Mouse (Mus musculus): ENCODE results near the gene Zfp12.
"Not testable (repeated sequence)": the region's sequence is repeated elsewhere in the genome, so short reads cannot be mapped to it uniquely, and the experiment has no call there.

The Zfp12 gene

DNA sequence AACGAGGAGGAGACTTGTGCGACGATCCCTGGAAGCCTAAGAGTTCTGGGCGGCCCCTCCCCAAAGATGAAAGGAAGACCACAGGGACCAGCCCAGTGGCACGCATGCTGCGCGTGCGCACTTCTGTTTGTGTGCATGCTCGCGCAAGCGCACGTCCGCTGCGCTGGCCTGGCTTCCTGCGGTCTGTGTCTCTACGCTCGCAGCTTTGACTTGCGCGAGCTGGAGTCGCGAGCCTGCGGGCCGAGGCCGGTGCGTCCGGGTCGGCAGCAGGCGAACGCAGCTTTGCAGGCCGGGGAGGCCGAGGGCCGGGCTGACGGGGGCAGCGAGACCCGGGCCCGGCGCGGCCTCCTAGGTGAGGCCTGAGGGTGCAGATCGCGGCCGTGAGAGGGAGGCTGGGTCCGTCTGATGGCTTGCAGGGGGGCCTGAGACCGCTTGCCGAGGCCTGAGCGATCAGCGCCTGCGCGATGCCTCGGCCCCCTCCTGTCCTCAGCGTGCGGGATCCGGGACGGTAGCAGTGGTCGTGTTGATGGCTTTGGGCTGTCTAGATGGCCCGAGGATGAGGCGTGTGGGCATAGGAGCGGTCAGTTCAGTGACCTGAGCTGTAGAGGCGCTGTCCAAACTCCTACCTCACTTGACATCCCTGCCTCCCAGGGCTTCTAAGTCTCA, at the start of gene Zfp12:
Gene Zfp12 (plus strand): TSS at position 136 of the 666 bp plus-strand sequence.
- peak; percentile 95 for DNase-seq

DNA sequence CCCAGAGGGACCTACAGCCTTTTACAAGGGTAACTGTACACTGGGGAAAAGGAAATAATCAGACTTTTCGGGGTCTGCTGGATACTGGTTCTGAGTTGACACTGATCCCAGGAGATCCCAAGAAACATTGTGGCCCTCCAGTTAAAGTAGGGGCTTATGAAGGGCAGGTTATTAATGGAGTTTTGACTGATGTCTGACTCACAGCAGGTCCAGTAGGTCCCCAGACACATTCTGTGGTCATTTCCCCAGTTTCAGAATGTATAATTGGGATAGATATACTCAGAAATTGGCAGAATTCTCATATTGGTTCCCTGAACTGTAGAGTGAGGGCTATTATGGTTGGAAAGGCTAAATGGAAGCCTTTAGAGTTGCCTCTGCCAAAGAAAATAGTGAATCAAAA, 46.9 kb upstream of the Zfp12 start:
- not testable (repeated sequence) for DNase-seq

DNA sequence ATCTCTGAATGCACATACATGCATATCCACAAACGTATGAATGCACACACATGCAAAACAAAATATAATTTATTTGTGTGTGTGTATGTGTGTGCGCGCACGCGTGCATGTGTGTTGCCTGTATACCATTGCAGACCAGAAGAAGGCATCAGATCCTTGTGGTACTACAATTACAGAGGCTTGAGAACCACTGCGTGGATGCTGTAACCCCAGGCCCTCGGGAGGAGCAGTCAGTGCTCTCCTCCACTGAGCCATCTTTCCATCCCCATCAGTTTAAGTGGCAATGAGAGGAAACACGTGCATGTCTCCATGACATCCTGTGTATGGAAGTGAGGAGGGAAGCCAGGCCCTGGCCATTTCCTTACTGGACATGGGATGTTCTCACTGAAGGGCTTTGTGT, 42.2 kb upstream of the Zfp12 start:
- DNase-seq: no peak

DNA sequence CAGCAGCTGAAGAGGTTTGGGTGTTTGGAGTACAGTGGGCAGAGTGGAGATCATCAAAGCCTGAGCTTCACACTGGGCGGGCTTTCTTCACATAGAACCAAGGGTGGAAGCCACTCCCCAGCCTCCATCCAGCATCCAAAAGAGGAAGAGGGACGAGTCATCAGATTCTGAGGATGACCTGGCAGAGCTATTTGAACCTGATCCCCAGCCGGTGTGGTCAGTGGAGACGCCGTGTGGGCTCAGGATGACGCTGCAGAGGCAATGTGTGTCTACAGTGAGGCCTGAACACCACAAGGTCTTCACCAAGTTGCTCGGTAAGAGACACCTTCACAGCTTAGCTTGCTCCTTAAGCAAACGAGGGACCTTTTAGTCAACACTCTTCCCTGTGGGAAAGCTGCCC, 40.2 kb upstream of the Zfp12 start:
- DNase-seq: not testable (repeated sequence)

DNA sequence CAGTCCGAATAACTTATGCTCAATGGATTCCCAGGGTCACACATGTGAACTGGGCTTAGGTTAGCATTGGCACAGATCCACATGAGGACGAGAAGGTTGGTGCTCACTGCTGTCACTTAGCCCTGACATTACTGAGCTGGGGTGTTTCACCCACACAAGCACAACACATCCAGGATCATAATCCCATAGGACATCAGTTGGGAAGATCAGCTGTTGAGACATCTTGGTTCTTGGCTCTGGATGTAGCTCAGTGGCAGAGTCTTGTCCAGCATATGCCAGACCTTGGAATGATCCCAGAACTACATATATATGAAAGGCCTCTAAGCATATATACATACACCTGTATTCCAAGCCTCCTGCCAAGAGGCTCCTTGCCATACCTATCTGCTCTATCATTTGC, 39.8 kb upstream of the Zfp12 start:
- DNase-seq: no peak

DNA sequence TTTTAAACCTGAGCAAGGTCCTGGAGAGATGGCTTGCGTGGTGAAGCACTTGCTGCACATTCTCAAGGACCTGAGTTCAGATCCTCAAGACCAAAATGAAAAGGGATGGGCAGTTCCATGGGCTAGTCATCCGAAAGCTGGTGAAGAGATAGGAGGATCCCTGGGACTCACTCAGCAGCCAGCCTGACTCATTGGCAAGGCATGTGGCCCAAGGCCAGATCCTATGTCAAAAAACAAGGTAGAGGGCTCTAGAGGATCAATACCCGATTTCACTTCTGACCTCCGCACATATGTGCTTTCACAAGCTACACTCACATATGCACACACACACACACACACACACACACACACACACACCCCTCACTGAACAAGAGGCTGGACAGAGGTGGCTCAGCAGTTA, 38.5 kb upstream of the Zfp12 start:
- DNase-seq: no peak

DNA sequence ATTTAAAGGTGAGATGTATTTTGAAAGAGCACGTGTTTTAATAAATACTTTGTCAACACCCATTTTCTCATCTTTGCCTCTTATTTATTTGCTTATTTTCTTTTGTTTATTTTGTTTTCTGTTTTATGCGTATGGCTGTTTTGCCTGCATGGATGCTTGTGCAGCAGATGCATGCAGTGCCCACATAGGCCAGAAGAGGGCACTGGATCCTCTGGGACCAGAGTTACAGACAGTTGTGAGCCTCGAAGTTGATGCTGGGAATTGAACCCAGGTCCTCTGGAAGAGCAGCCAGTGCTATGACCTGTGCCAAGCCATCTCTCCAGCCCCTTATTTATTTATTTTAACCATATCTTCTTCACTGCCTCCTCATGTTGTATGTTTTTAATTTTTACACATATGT, 29.9 kb upstream of the Zfp12 start:
- no peak for DNase-seq

DNA sequence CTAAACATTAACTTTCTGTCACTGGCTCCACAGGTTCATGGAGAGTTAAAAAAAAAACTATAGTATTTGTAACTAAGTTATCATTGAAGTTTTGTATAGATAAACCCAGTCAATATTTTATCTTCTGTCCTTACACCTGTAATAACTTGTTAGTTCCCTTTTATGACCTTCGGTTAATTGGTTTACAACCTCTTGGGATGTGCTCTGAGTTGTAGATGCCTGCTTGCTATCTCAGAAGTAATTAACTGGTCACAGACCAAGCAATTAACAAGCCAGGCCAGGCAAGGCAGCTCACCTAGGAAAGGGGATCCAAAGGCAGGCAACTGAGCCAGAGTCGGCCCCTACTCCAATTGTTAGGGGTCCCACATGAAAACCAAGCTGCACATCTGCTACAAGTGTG, 21.1 kb upstream of the Zfp12 start:
- no peak for DNase-seq

DNA sequence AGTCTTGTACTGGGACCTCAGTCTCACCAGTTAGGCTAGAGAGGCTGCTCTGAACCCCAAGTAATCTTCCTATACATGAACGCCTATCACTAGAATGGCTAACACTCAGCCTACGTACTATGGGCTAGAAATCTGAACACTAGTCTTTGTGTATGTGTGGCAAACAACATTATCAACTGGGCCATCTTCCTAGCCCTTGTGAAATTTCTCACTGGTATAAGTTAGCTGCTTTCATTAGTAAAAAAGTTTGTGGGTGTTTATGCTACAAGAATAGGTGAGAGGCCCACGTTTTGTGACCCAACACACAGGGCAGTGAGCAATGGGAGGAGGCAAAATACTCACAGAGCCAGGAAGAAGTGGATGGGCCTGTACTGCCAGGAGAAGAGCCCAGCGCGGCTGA, 14.0 kb upstream of the Zfp12 start:
- no peak for DNase-seq

DNA sequence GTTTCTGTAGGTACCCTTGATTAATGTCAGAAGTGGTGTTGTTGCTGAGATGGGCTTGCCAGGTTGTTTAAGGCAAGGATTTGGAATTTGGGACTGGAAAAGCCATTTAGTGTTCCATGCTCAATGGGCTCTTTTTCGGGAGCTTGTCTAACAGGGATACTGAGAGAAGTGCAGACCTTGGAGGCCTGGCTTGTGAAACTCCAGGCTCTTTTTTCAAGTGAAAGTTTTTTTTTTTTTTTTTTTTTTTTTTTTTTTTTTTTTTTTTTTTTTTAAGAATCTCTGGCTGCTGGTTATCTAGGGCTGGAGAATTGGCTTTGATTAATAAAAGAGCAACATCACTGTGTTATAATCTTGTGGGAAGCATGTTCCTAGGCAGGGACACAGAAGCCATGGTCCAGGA, 12.7 kb upstream of the Zfp12 start:
- DNase-seq: no peak

DNA sequence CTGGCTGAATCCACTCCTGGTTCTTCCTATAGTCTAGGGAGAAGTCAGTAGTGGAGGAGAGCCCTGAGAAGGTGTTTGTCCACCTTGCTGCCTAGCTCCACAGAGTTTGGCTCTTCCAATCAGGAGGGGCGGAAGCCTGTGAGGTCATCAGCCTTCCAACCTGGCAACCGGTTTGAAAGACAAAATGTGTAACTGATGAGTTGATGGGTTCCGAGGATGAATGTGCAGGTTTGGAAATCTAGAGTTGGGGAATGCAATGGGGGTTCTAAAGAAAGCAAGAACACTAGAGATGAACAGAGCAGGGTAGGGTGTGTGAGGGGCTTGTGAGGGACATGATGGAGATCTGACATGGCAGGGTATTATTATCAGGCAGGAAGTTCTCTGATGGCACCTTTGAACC, 8.2 kb upstream of the Zfp12 start, which contains the start of gene Spdye4a:
Gene Spdye4a (minus strand): TSS at position 101 of the 400 bp plus-strand sequence.
- DNase-seq: no peak

DNA sequence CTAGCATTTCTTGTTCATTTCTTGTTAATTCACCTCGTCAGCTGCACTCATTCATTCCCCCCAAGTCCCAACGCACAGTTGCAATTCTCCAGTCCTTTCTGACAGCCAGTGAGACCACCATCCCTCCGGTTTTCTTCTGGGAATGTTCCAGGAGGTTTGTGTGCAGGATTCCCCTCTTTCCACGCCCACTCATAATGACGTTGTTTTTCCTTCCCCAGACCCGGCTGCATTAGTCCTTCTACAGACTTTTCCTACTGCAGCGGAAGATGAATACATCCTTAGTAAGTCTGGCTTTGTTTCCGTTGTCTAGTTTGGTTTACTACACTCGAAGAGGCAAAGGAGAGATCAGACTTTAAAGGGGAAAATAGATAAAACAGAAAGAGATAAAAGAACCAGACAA, 1.1 kb downstream of the Zfp12 start:
- no peak for DNase-seq

DNA sequence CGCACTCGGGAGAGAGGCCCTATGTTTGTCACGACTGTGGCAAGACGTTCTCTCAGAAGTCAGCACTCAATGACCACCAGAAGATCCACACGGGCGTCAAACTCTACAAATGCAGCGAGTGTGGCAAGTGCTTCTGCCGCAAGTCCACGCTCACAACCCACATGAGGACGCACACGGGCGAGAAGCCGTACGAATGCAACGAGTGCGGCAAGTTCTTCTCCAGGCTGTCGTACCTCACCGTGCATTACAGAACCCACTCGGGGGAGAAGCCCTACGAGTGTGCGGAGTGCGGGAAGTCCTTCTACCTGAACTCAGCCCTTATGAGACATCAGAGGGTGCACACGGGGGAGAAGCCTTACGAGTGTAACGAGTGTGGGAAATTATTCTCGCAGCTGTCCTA, 10.0 kb downstream of the Zfp12 start:
- no peak for DNase-seq

DNA sequence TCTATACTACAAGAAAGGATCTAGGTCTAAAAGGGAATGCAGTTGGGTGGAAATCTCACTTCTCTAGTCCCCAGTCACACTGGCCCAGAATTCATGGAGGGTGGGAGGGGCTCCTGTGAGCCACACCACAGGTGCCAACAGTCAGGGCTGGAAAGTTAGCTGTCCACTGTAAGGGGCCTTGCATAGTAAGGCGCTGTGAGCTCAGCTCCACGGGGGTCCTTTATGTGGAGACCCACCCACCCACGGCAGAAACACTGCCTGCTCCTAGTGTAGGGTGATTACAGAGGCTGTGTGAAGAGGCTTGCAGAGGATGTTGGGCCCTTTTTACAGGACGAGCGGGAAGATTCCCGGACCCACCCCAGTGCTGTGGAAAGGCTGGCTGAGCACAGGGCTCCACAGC, 17.1 kb downstream of the Zfp12 start:
- no peak for DNase-seq

DNA sequence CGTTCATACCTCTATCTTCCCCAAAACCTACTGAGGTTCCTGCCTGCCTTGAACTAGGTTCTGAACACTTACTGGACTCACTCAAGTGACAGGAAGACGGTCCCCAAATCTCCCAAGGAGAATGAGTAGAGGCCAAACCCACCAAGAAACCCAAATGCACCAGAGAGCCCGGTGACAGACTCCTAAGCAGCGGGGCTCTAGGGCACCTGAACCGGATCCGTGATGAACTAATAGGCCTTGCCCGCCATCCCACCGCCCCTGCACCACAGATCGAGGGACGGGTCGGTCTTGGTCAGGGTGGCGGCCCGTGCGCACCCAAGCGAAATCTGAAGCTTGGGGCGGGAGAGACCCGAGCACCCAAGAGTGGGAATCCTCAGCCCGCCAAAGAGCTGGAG, 17.8 kb downstream of the Zfp12 start:
- DNase-seq: no peak

DNA sequence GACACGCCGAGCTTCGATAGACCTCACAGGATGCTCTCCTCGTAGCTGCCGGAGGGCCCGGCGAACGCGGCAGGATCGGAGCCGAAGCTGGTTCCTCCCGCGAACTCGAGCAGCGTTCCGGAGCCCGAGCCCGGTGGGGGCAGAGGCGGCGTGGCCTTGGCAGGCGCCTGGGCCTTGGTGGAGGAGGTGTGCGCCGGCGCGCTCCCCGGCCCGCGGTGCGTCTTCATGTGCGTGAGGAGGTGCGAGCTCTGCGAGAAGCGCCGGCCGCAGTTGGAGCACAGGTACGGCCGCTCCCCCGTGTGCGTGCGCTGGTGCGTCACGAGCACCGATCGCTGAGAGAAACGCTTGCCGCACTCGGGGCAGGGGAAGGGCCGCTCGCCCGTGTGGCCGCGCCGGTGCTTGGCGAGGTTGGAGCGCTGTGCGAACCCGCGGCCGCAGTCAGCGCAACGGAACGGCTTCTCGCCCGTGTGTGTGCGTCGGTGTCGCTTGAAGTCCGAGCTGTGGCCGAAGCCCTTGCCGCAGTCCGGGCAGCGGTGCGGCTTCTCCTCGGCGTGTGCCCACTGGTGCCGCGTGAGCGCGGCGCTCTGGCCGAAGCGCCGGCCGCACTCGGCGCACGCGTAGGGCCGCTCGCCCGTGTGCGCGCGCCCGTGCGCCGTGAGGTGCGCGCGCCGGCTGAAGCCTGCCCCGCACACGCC, 18.4 kb downstream of the Zfp12 start:
- peak; percentile 63 for DNase-seq

DNA sequence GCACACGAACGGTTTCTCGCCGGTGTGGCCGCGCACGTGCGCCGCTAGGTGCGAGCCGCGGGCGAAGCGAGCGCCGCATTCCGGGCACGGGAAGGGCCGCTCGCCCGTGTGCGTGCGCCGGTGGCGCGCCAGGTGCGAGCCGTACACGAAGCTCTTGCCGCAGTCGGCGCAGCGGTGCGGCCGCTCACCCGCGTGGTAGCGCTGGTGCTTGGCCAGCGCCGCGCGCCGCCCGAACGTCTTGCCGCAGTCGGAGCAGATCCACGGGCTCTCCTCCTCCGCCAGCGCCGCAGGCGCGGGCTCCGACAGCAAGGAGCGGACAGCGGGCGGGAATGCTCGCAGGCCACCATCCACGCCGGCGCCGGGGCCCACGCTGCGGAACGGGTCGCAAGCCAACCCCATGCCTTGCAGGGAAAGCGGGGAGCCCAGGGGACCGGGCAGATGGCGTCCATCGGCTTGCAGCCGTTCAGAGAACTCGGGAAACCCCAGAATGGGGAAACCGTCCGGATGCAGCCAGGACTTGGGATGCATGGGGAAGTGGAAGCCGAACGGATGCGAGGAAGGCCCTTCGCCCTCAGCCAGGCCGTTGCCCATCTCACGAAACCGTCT, 19.0 kb downstream of the Zfp12 start:
- no peak for DNase-seq

DNA sequence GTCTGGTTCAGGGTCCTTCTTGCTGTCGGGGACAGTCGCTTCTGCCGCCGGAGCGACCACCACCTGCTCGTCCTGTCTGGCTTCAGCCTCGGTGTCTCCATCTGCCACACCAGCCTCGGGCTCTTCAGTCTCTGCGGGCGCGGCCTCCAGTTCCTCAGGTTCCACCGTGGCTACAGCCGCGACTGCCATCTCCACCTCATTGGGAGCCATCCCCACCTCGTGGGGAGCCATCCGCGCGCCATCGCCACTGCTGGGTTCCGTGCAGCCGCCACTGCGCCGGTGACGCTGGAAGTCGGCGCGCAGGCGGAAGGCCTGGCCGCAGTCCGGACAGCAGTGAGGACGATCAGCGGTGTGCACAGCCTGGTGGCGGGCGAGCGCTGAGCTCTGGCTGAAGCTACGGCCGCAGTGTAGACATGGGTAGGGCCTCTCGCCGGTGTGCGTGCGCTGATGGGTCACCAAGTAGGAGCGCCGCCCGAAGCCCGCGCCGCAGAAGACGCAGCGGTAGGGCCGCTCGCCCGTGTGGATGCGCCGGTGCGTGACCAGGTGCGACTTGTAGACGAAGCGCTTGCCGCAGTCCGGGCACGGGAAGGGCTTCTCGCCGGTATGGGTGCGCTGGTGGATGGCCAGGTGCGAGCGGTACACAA, 19.6 kb downstream of the Zfp12 start:
- DNase-seq: peak; percentile 37

DNA sequence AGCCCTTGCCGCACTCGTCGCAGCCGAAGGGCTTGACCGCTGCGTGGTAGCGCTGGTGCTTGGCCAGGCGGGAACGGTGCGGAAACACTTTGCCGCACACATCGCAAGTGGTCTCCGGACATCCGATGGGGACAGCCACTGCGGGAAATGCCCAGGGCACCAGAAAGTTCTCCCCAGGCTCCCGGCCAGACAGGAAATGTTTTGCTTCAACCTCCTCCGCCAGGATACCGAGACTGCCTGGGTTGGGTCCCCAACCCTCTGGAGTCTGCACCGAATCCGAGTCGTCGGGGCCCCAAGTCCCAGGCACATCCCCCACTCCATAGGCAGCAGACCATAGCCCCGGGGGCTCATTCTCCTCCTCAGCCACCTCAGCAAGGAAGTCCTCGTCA, 20.2 kb downstream of the Zfp12 start:
- DNase-seq: no peak

DNA sequence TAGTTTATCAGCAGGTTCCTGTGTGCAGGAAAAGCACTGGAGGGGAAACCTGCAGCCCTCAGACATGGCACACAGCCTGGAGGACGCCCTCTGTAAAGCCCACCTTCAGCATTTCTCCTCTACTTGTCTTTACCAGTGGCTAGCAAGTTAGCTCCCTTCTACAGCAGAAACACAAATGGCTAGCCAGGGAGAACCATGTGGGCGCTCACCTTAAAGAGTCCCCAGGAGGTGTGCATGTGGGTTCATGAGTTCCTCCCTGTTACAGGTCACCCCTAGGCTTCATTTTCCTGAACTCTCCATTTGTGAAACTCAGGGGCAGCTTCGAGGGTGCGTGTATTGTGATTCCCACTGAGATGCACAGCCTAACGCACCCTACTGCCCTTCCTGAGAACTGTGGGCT, 20.8 kb downstream of the Zfp12 start:
- no peak for DNase-seq

DNA sequence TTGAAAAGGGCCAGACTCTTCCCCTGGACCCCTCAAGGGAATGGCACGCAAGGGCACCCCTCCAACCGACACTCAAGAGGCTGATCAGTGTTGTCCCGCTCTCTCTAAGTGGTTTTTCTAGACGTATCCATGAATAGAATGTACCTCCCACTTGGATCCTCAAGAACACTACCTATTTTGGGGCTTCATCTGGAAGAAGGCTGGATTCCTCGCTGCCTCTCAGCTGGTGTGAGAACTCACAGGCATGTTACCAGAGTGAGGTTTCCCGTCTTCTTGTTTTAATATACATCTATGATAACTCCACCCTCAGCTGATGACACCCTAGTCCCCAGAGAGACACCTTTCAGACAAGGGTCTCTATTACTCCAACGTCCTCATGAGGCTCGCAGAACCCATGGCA, 26.7 kb downstream of the Zfp12 start:
- DNase-seq: no peak

DNA sequence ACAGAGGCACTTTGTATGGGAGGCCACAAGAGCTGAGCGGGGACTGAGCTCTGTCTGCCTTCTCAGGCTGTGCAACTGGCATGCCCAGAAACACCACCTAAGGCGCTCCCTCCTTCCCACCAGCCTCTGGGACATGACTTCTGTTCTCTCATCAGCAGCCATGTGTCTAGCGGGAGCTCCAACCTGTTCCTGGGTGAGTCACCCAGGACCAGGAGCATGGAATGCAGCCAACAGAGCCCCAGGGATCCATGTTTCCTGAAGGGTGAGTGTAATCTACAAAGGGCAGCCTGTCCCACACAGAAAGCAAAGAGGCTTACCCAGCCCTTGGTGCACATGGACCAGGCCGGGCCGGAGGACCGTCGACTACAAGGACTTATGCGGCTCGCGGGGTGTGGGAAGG, 29.7 kb downstream of the Zfp12 start:
- no peak for DNase-seq

DNA sequence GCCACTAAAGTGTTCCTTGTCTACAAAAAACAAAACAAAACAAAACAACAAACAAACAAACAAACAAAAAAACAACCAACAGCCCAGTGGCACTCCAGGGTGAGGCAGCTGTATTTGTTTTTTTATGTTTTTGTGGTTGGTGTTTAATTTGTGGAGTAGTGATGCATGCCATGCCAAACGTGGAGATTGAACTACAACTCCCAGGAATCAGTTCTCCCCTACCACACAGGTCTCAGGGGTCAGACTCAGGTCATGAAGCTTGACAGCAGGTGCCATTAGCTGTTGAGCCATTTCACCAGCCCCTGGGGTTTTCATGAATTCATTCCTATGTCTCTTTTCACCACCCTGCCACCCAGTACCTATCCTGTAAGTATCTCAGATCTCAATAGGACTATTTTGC, 30.4 kb downstream of the Zfp12 start:
- DNase-seq: no peak

DNA sequence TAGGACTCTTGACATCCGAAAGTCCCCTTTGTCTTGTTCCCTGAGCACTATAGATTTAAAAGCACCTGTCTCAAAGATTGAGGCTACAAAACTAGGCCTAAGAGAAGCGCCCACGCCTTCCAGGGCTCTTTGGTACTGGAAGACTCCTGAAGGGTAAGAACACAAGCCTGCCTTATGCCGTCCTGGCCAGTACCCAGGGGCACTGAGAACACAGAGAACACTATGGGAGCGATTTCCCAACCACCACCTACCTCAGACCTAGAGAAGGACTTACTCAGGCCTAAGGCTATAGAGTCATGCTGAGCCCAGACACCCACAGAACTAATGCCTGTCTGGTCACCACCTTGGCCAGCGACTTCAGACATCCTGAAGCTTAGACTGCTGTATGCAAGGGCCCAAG, 31.8 kb downstream of the Zfp12 start:
- no peak for DNase-seq
